Mouse (Mus musculus) lung, adult 2 months (tissue): ENCODE measurements around the gene Ppp3ca. TPM values are rescaled to one million over a fixed set of nuclear protein-coding genes. Genes with fewer than 3 reads are reported as not detected.

Experiments
- DNase-seq: peaks from one replicate; pipeline ENCODE4 v3.0.0; 2022
- H3K4me1 ChIP-seq: fragments of 200-500 bp; 2 replicates; pipeline ENCODE4 v1.6.1; 2011; ENCODE audit warnings: low read length; ENCODE audit not compliant: control insufficient read depth, insufficient read depth
- H3K4me3 ChIP-seq: fragments of 200-500 bp; replicated peaks from 2 replicates; pipeline ENCODE3; 2011; ENCODE audit warnings: low read depth, mild to moderate bottlenecking, control low read depth, low read length; ENCODE audit errors: extremely low read depth
- CTCF ChIP-seq: fragments of 200-500 bp; IDR thresholded peaks from 2 replicates; pipeline ENCODE4 v1.5.1; 2011; ENCODE audit warnings: mild to moderate bottlenecking, low read length, control low read depth; ENCODE audit not compliant: insufficient read depth
- POLR2A ChIP-seq: fragments of 200-500 bp; IDR thresholded peaks from 2 replicates; pipeline ENCODE4 v1.6.1; 2011; ENCODE audit warnings: low read depth, mild to moderate bottlenecking, control low read depth, low read length, borderline replicate concordance; ENCODE audit errors: extremely low read depth
- WGBS: fragments of 180-500 bp; shearing (Covaris S2); methylation state at CpG from one replicate; pipeline ENCODE4 v1.1.7; 2018; 5-methylcytosine and 5-hydroxymethylcytosine counted together
- polyA plus RNA-seq: library from polyadenylated mRNA; depleted of rRNA; stranded (reverse); fragments of >200 nt; gene quantifications from 2 replicates; pipeline ENCODE4 v1.2.3, GENCODE M21; 2012

Ppp3ca gene
- polyA plus RNA-seq, 1 experiment = 37.2 TPM

GRCm38 (mm10) chr3:136670360-136671131 is 622 bp downstream of the Ppp3ca start:
- TF ChIP-seq POLR2A (no peak), CTCF (no peak)
- Histone ChIP-seq H3K4me3 (peak overlapping the region; percentile 91), H3K4me1 (peaks cover 6% of the 10 kb centered on the region)
- WGBS = under 1% methylated on average over 92 of the region's 92 CpGs
- DNase-seq = peak; percentile 78

GRCm38 (mm10) chr3:136671161-136671939 is 1.4 kb downstream of the Ppp3ca start:
- DNase-seq = peak; percentile 79
- no peak for TF ChIP-seq POLR2A
- TF ChIP-seq CTCF = no peak
- under 1% methylated on average over 34 of the region's 52 CpGs for WGBS

GRCm38 (mm10) chr3:136671940-136672278 is 2.0 kb downstream of the Ppp3ca start:
- peak overlapping the region; percentile 91 for H3K4me3 ChIP-seq
- WGBS = 10% methylated on average over 5 of the region's 5 CpGs
- DNase-seq = no peak
- peaks cover 11% of the 10 kb centered on the region for H3K4me1 ChIP-seq
- no peak for TF ChIP-seq CTCF
- TF ChIP-seq POLR2A = no peak

More at GRCm38 (mm10) chr3:136671161-136671939, 1.4 kb downstream of the Ppp3ca start:
- Histone ChIP-seq H3K4me1 (peaks cover 11% of the 10 kb centered on the region), H3K4me3 (peak overlapping the region; percentile 91)

GRCm38 (mm10) chr3:136672870-136673269 is 2.9 kb downstream of the Ppp3ca start:
- no peak for DNase-seq
- WGBS = 48% methylated on average over 3 of the region's 3 CpGs
- no peak for TF ChIP-seq POLR2A
- TF ChIP-seq CTCF = no peak
- peaks cover 11% of the 10 kb centered on the region for H3K4me1 ChIP-seq
- H3K4me3 ChIP-seq = no peak overlapping the region

GRCm38 (mm10) chr3:136673363-136673762 is 3.4 kb downstream of the Ppp3ca start:
- peaks cover 11% of the 10 kb centered on the region for H3K4me1 ChIP-seq
- WGBS = 56% methylated on average over 2 of the region's 2 CpGs
- no peak for DNase-seq
- no peak overlapping the region for H3K4me3 ChIP-seq
- TF ChIP-seq CTCF = no peak
- no peak for TF ChIP-seq POLR2A

GRCm38 (mm10) chr3:136674486-136674885 is 4.6 kb downstream of the Ppp3ca start:
- Histone ChIP-seq H3K4me3 (no peak overlapping the region), H3K4me1 (peaks cover 13% of the 10 kb centered on the region)
- no peak for DNase-seq
- WGBS = 61% methylated on average over 5 of the region's 5 CpGs
- TF ChIP-seq POLR2A = no peak
- no peak for TF ChIP-seq CTCF

GRCm38 (mm10) chr3:136676991-136677390 is 7.1 kb downstream of the Ppp3ca start:
- WGBS = 75% methylated on average over 2 of the region's 2 CpGs
- TF ChIP-seq CTCF = no peak
- Histone ChIP-seq H3K4me1 (peaks cover 16% of the 10 kb centered on the region), H3K4me3 (no peak overlapping the region)
- no peak for DNase-seq

GRCm38 (mm10) chr3:136678386-136678785 is 8.5 kb downstream of the Ppp3ca start:
- peaks cover 18% of the 10 kb centered on the region for H3K4me1 ChIP-seq
- WGBS = 25% methylated on average over 8 of the region's 8 CpGs
- H3K4me3 ChIP-seq = no peak overlapping the region
- TF ChIP-seq POLR2A = no peak
- TF ChIP-seq CTCF = no peak
- no peak for DNase-seq

- Histone ChIP-seq H3K4me3 (no peak overlapping the region), H3K4me1 (peaks cover 23% of the 10 kb centered on the region)
- WGBS = 77% methylated on average over 6 of the region's 6 CpGs
- TF ChIP-seq CTCF = no peak
- no peak for TF ChIP-seq POLR2A
- no peak for DNase-seq
Measured at GRCm38 (mm10) chr3:136679903-136680491, 10.1 kb downstream of the Ppp3ca start.
